In the genomic region with DNA sequence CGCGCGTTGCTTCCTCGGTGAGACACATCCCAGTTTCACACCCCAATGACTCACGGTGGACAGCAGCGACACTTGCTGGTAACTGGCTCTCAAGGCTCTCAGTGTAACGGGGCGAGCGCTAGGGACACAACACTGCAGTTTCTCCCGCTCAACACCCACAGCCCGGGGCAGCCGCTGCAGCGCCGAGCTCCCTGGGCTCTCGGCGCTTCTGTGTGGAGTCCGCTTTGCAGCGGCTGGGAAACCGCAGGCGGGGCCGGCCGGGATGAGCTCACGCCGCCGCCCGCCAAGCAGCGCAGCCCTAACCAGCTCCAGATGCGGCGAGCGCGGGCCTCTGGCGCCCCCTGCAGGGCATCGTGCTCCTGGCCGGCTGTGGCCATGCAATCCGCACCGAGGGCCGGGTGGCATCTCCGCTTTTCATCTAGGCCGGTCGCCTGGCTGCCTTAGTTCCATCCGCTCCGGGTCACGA, we compare ENCODE assay signal across 8 mouse cellular contexts. TPM values are rescaled to one million over a fixed set of nuclear protein-coding genes. Genes with fewer than 3 reads are reported as not detected.
DNase-seq lines count a peak whose midpoint lies in the region; ATAC-seq and TF ChIP-seq lines count a peak whose summit lies in the region.

No protein-coding gene starts in this region.

- H3K27me3 ChIP-seq in G1E (ENCODE audit: insufficient read depth, low read length) = peaks cover 52% of the 10 kb centered on the region
- no peaks in the 10 kb centered on the region; the same call in 1 of the 2 replicates for H3K27me3 ChIP-seq in forebrain, postnatal 0 days (ENCODE audit: insufficient read depth, low read length)
- H3K27me3 ChIP-seq in lung, embryonic 15.5 days = 0 out of 2 replicates have a peak, but pooled peaks cover 4% of the 10 kb centered on the region

- peak overlapping the region; percentile 68 for H3K27ac ChIP-seq in forebrain, postnatal 0 days (ENCODE audit: low read depth, low read length)
- H3K27ac ChIP-seq in lung, embryonic 15.5 days = peak overlapping the region; percentile 67

- peak; percentile 44; the same call in 1 of the 2 replicates for TF ChIP-seq CTCF in G1E (IDR thresholded peaks at IDR 0.05; ENCODE audit: low read depth, low read length)
- peak; percentile 93 for TF ChIP-seq CTCF in forebrain, postnatal 0 days (IDR thresholded peaks at IDR 0.05; ENCODE audit: low read depth)

- H3K9ac ChIP-seq in forebrain, postnatal 0 days = peak overlapping the region; percentile 71
- peak overlapping the region; percentile 53 for H3K9ac ChIP-seq in lung, embryonic 15.5 days

- ATAC-seq in G1E (ENCODE audit: extremely low read depth, insufficient number of reproducible peaks, low FRiP score, poor library complexity, severe bottlenecking) = peak; percentile 28; the same call in 1 of the 2 replicates
- ATAC-seq in forebrain, postnatal 0 days = peak; percentile 97
- ATAC-seq in lung, embryonic 15.5 days (ENCODE audit: borderline replicate concordance, extremely low read depth, low FRiP score, low TSS enrichment) = peak; percentile 92

- H3K4me2 ChIP-seq in forebrain, postnatal 0 days (ENCODE audit: low read depth) = peak overlapping the region; percentile 86
- peak overlapping the region; percentile 88 for H3K4me2 ChIP-seq in lung, embryonic 15.5 days

- no peaks in the 10 kb centered on the region for H3K9me3 ChIP-seq in G1E (replicated peaks)
- no peaks in the 10 kb centered on the region for H3K9me3 ChIP-seq in forebrain, postnatal 0 days (ENCODE audit: low read length)
- H3K9me3 ChIP-seq in lung, embryonic 15.5 days = no peaks in the 10 kb centered on the region

- WGBS in forebrain, postnatal 0 days = 2% methylated on average over 43 of the region's 43 CpGs
- under 1% methylated on average over 43 of the region's 43 CpGs for WGBS in lung, embryonic 15.5 days

- H3K4me1 ChIP-seq in G1E (ENCODE audit: insufficient read depth, low read depth, low read length) = peaks cover 7% of the 10 kb centered on the region; the same call in 1 of the 2 replicates
- H3K4me1 ChIP-seq in forebrain, postnatal 0 days (ENCODE audit: insufficient read depth) = no peaks in the 10 kb centered on the region
- peaks cover 47% of the 10 kb centered on the region for H3K4me1 ChIP-seq in lung, embryonic 15.5 days

- peak overlapping the region; percentile 52; the same call in 1 of the 2 replicates for H3K4me3 ChIP-seq in G1E (ENCODE audit: low read depth, low read length)
- H3K4me3 ChIP-seq in forebrain, postnatal 0 days (ENCODE audit: low read depth, low read length) = peak overlapping the region; percentile 48
- peak overlapping the region; percentile 47 for H3K4me3 ChIP-seq in lung, embryonic 15.5 days

- peak; percentile 45 for DNase-seq in G1E (ENCODE audit: low spot score)
- peak; percentile 89 to 97 for DNase-seq in cerebellum, adult 18-20 months
- DNase-seq in forebrain, postnatal 0 days = peak; percentile 95
- peak; percentile 98 for DNase-seq in heart, postnatal 4 days
- peak; percentile 84 to 93 for DNase-seq in layer of hippocampus, adult 8-10 months (ENCODE audit: low spot score in 2 of 2)
- peak; percentile 83 for DNase-seq in ovary, adult 18-20 months (ENCODE audit: low spot score)
- DNase-seq in thymus, postnatal 0 days (ENCODE audit: low spot score) = peak; percentile 85

- H3K36me3 ChIP-seq in G1E (replicated peaks) = no peaks in the 10 kb centered on the region
- no peaks in the 10 kb centered on the region for H3K36me3 ChIP-seq in forebrain, postnatal 0 days (ENCODE audit: insufficient read depth)
- no peaks in the 10 kb centered on the region for H3K36me3 ChIP-seq in lung, embryonic 15.5 days

RNA-seq across cellular contexts. Expression of a gene that starts 16.7 kb away (rescaled TPM):
- total RNA-seq in G1E (2014; fragmentation: Nextera tagmentation) (0.44 and 2.3 TPM in 2 replicates), G1E (2017) (0.44 and 0.58 TPM in 2 replicates)
- polyA plus RNA-seq in G1E (2012) = 0.53 and 0.79 TPM in 2 replicates
- not detected in 2 replicates for total RNA-seq in forebrain, postnatal 0 days (2014; rRNA removed)
- polyA plus RNA-seq in forebrain, postnatal 0 days (2015; fragmentation: Nextera tagmentation; extraction: Ambion mirVana) = not detected in 2 replicates
- total RNA-seq in heart, postnatal 4 days (2021) = not detected
- total RNA-seq in layer of hippocampus, adult 8-10 months (2022) = not detected
- not detected in 2 replicates for polyA plus RNA-seq in lung, embryonic 15.5 days (2015; fragmentation: Nextera tagmentation; extraction: Ambion mirVana)
- not detected in 2 replicates for polyA plus RNA-seq in thymus, postnatal 0 days (2015; fragmentation: Nextera tagmentation; extraction: Ambion mirVana)

RNA-seq across cellular contexts. Expression of a gene that starts 32.5 kb away (rescaled TPM):
- total RNA-seq in G1E (2014; fragmentation: Nextera tagmentation) (not detected in 2 replicates), G1E (2017) (0.12 and 0.27 TPM in 2 replicates)
- not detected in 2 replicates for polyA plus RNA-seq in G1E (2012)
- not detected in 2 replicates for total RNA-seq in forebrain, postnatal 0 days (2014; rRNA removed)
- not detected in 2 replicates for polyA plus RNA-seq in forebrain, postnatal 0 days (2015; fragmentation: Nextera tagmentation; extraction: Ambion mirVana)
- not detected for total RNA-seq in heart, postnatal 4 days (2021)
- total RNA-seq in layer of hippocampus, adult 8-10 months (2022) = not detected
- polyA plus RNA-seq in lung, embryonic 15.5 days (2015; fragmentation: Nextera tagmentation; extraction: Ambion mirVana) = not detected in 2 replicates
- polyA plus RNA-seq in thymus, postnatal 0 days (2015; fragmentation: Nextera tagmentation; extraction: Ambion mirVana) = 0.14 TPM in 1 of 2 replicates, not detected in the other

RNA-seq across cellular contexts. Expression of a gene that starts 34.3 kb away (rescaled TPM):
- total RNA-seq in G1E (2014; fragmentation: Nextera tagmentation) (not detected in 2 replicates), G1E (2017) (not detected in 2 replicates)
- 0.03 TPM in 1 of 2 replicates, not detected in the other for polyA plus RNA-seq in G1E (2012)
- total RNA-seq in forebrain, postnatal 0 days (2014; rRNA removed) = 11.4 and 14.2 TPM in 2 replicates
- 7.8 and 8.7 TPM in 2 replicates for polyA plus RNA-seq in forebrain, postnatal 0 days (2015; fragmentation: Nextera tagmentation; extraction: Ambion mirVana)
- total RNA-seq in heart, postnatal 4 days (2021) = 10 to 100 TPM; 16.4 to 19.3 TPM
- total RNA-seq in layer of hippocampus, adult 8-10 months (2022) = 10 to 100 TPM in 1 of 4 experiments, 1 to 10 TPM in 3; 6.1 to 10.5 (median 8.7) TPM
- polyA plus RNA-seq in lung, embryonic 15.5 days (2015; fragmentation: Nextera tagmentation; extraction: Ambion mirVana) = 78.8 and 79.7 TPM in 2 replicates
- polyA plus RNA-seq in thymus, postnatal 0 days (2015; fragmentation: Nextera tagmentation; extraction: Ambion mirVana) = 2.6 and 2.9 TPM in 2 replicates

RNA-seq across cellular contexts. Expression of a gene that starts 39.6 kb away (rescaled TPM):
- total RNA-seq in G1E (2014; fragmentation: Nextera tagmentation) (not detected in 2 replicates), G1E (2017) (0.12 TPM in 1 of 2 replicates, not detected in the other)
- polyA plus RNA-seq in G1E (2012) = not detected in 2 replicates
- total RNA-seq in forebrain, postnatal 0 days (2014; rRNA removed) = 0.69 and 0.76 TPM in 2 replicates
- 0.99 and 1.1 TPM in 2 replicates for polyA plus RNA-seq in forebrain, postnatal 0 days (2015; fragmentation: Nextera tagmentation; extraction: Ambion mirVana)
- 1,000 to 10,000 TPM; 8,328 to 9,816 TPM for total RNA-seq in heart, postnatal 4 days (2021)
- total RNA-seq in layer of hippocampus, adult 8-10 months (2022) = 1 to 10 TPM in 1 of 4 experiments, under 1 TPM in 1, not detected in 2; 0.74 to 1.9 TPM
- polyA plus RNA-seq in lung, embryonic 15.5 days (2015; fragmentation: Nextera tagmentation; extraction: Ambion mirVana) = 19.8 and 68.6 TPM in 2 replicates
- polyA plus RNA-seq in thymus, postnatal 0 days (2015; fragmentation: Nextera tagmentation; extraction: Ambion mirVana) = 0.94 and 1.4 TPM in 2 replicates

RNA-seq across cellular contexts. Expression of a gene that starts 45.2 kb away (rescaled TPM):
- total RNA-seq in G1E (2014; fragmentation: Nextera tagmentation) = not detected in 2 replicates
- total RNA-seq in G1E (2017) = 0.05 TPM in 1 of 2 replicates, not detected in the other
- not detected in 2 replicates for polyA plus RNA-seq in G1E (2012)
- not detected in 2 replicates for total RNA-seq in forebrain, postnatal 0 days (2014; rRNA removed)
- polyA plus RNA-seq in forebrain, postnatal 0 days (2015; fragmentation: Nextera tagmentation; extraction: Ambion mirVana) = 0.10 TPM in 1 of 2 replicates, not detected in the other
- not detected for total RNA-seq in heart, postnatal 4 days (2021)
- total RNA-seq in layer of hippocampus, adult 8-10 months (2022) = under 1 TPM in 2 of 4 experiments, not detected in 2; 0.23 to 0.39 TPM
- not detected in 2 replicates for polyA plus RNA-seq in lung, embryonic 15.5 days (2015; fragmentation: Nextera tagmentation; extraction: Ambion mirVana)
- not detected in 2 replicates for polyA plus RNA-seq in thymus, postnatal 0 days (2015; fragmentation: Nextera tagmentation; extraction: Ambion mirVana)

Comparison
In these comparisons a context has a peak if more than half of its experiments do, and no peak if none do; other contexts are left out.
1. Peak in every context shown above with its lines: DNase-seq, ATAC-seq, H3K4me3 ChIP-seq and H3K27ac ChIP-seq.
2. ATAC-seq: peak in every context shown above with its lines; median percentile 97 in forebrain, postnatal 0 days; 92 in lung, embryonic 15.5 days; 28 in G1E.
3. DNase-seq: peak in every context shown above with its lines; median percentile 98 in heart, postnatal 4 days; 95 in forebrain, postnatal 0 days; 93 in cerebellum, adult 18-20 months; 88 in layer of hippocampus, adult 8-10 months; 85 in thymus, postnatal 0 days; 83 in ovary, adult 18-20 months; 45 in G1E.
4. RNA of a gene that starts 34.3 kb away (total RNA-seq): 16.4 to 19.3 TPM in heart, postnatal 4 days, 11.4 to 14.2 TPM in forebrain, postnatal 0 days and 6.1 to 10.5 TPM in layer of hippocampus, adult 8-10 months; not detected in G1E; every median in the first group is over 4 times any median in the second.